Mouse (Mus musculus) forebrain, embryonic 15.5 days (tissue): ENCODE measurements around the gene Hnrnpm. TPM values are rescaled to one million over a fixed set of nuclear protein-coding genes. Genes with fewer than 3 reads are reported as not detected.
A peak's percentile ranks its signal among the peaks of the same experiment; 100 is the strongest.

ENCODE experiments used
- ATAC-seq: fragments of 200-750 bp; cut with Nextera tagmentation; replicated peaks from 2 replicates; pipeline ENCODE4 v1.8.0; 2017; ENCODE audit warnings: mild to moderate bottlenecking, moderate TSS enrichment, moderate library complexity
- H3K27ac ChIP-seq: fragments of 300-500 bp; sonication (generic); replicated peaks from 2 replicates; pipeline ENCODE4 v1.5.1; 2015; ENCODE audit warnings: mild to moderate bottlenecking, inconsistent platforms
- H3K27me3 ChIP-seq: fragments of 300-500 bp; sonication (generic); 2 replicates; pipeline ENCODE4 v1.6.1; 2015; ENCODE audit warnings: inconsistent platforms
- H3K36me3 ChIP-seq: fragments of 300-500 bp; sonication (generic); 2 replicates; pipeline ENCODE4 v1.6.1; 2015; ENCODE audit warnings: mild to moderate bottlenecking, inconsistent platforms
- H3K4me1 ChIP-seq: fragments of 300-500 bp; sonication (generic); 2 replicates; pipeline ENCODE4 v1.6.1; 2015; ENCODE audit warnings: inconsistent platforms
- H3K4me2 ChIP-seq: fragments of 300-500 bp; sonication (generic); replicated peaks from 2 replicates; pipeline ENCODE4 v1.6.1; 2015; ENCODE audit warnings: mild to moderate bottlenecking, inconsistent platforms
- H3K4me3 ChIP-seq: fragments of 300-500 bp; sonication (generic); 2 replicates; pipeline ENCODE4 v1.5.1; 2015; ENCODE audit warnings: mild to moderate bottlenecking, inconsistent platforms
- H3K9ac ChIP-seq: fragments of 300-500 bp; sonication (generic); replicated peaks from 2 replicates; pipeline ENCODE4 v1.6.1; 2015; ENCODE audit warnings: mild to moderate bottlenecking, inconsistent platforms
- H3K9me3 ChIP-seq: fragments of 300-500 bp; sonication (generic); 2 replicates; pipeline ENCODE4 v1.6.1; 2016; ENCODE audit warnings: inconsistent platforms
- WGBS: fragments of 180-500 bp; shearing (Covaris S2); methylation state at CpG from one replicate; pipeline ENCODE4 v1.1.7; 2015; ENCODE audit warnings: mixed read lengths; 5-methylcytosine and 5-hydroxymethylcytosine counted together
- polyA plus RNA-seq: library from polyadenylated mRNA; unstranded; fragments of >200 nt; fragmentation: Nextera tagmentation; extraction: Ambion mirVana; gene quantifications from 2 replicates; pipeline ENCODE4 v1.2.1, GENCODE M21; 2015

Hnrnpm gene
- polyA plus RNA-seq, 1 experiment from 2014 or later: 246 TPM

GRCm38 (mm10) chr17:33649781-33650475, 36.7 kb downstream of the Hnrnpm start:
- WGBS: 97% methylated on average over 34 of the region's 34 CpGs
- no peak overlapping the region for H3K4me2 ChIP-seq
- no peaks in the 10 kb centered on the region for H3K9me3 ChIP-seq
- H3K4me1 ChIP-seq: no peaks in the 10 kb centered on the region
- no peaks in the 10 kb centered on the region for H3K27me3 ChIP-seq
- H3K27ac ChIP-seq: no peak overlapping the region
- no peak overlapping the region for H3K9ac ChIP-seq
- peaks cover 91% of the 10 kb centered on the region for H3K36me3 ChIP-seq
- no peak; the same call in 1 of the 2 replicates for ATAC-seq
- no peak overlapping the region for H3K4me3 ChIP-seq

DNA sequence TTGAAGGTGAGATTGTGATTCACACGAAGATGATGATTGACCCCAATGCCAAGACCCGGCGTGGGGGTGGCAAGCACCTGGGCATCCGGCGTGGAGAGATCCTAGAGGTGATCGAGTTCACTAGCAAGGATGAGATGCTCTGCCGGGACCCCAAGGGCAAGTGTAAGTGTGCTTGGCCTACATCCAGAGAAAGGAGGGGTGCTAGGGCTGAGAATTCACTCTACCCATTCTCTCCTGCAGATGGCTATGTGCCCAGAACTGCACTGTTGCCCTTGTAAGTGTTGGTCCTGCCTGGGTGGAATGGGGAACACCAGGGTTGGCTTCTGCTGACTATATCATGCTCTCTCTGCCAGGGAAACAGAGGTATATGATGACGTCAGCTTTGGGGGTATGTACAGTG, 41.6 kb downstream of the Hnrnpm start:
- no peak for ATAC-seq
- 95% methylated on average over 8 of the region's 8 CpGs for WGBS
- H3K9me3 ChIP-seq: no peaks in the 10 kb centered on the region

GRCm38 (mm10) chr17:33644068-33644467, 42.6 kb downstream of the Hnrnpm start:
- Histone ChIP-seq H3K4me2 (no peak overlapping the region), H3K27me3 (no peaks in the 10 kb centered on the region), H3K4me1 (no peaks in the 10 kb centered on the region), H3K36me3 (peaks cover 64% of the 10 kb centered on the region), H3K4me3 (no peak overlapping the region), H3K9me3 (no peaks in the 10 kb centered on the region), H3K27ac (no peak overlapping the region), H3K9ac (no peak overlapping the region)
- ATAC-seq: no peak
- 95% methylated on average over 4 of the region's 4 CpGs for WGBS

More for the DNA sequence above, 41.6 kb downstream of the Hnrnpm start:
- no peaks in the 10 kb centered on the region for H3K27me3 ChIP-seq
- no peak overlapping the region for H3K4me3 ChIP-seq
- H3K9ac ChIP-seq: no peak overlapping the region
- no peaks in the 10 kb centered on the region for H3K4me1 ChIP-seq
- no peak overlapping the region for H3K27ac ChIP-seq
- peaks cover 71% of the 10 kb centered on the region for H3K36me3 ChIP-seq
- no peak overlapping the region for H3K4me2 ChIP-seq

DNA sequence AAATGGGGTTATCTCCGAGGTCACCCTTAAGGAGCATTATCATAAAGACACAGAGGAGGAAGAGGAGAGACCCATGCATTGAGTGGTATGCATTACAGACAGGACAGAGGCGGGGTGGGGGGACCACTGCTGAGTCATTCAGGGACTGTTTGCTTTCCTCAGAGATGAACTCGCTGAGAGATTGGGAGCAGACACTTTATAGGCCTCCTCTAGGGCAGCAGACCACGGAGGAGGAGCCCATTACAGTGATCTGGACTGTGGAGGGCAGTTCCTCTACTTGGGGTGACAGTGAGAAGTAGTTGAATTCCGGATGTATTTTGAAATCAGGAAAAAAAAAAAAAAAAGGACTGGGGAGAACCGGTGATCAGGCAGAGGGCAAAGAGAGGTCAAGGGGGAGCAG, 46.9 kb downstream of the Hnrnpm start:
- WGBS: 79% methylated on average over 6 of the region's 6 CpGs

GRCm38 (mm10) chr17:33637516-33638276, 49.0 kb downstream of the Hnrnpm start, which contains the start of gene Pram1:
Pram1 (plus strand) TSS chr17:33638056.
- no peaks in the 10 kb centered on the region for H3K27me3 ChIP-seq
- H3K4me3 ChIP-seq: no peak within 1 kb of the TSS
- no peaks in the 10 kb centered on the region for H3K4me1 ChIP-seq
- no peak within 1 kb of the TSS for H3K4me2 ChIP-seq
- H3K9me3 ChIP-seq: no peaks in the 10 kb centered on the region
- no peak within 1 kb of the TSS for H3K9ac ChIP-seq
- H3K27ac ChIP-seq: no peak within 1 kb of the TSS
- no peak for ATAC-seq
- 94% methylated on average over 4 of the region's 4 CpGs for WGBS
- peaks cover 15% of the 10 kb centered on the region; the same call in 1 of the 2 replicates for H3K36me3 ChIP-seq

More for the DNA sequence above, 46.9 kb downstream of the Hnrnpm start:
- Histone ChIP-seq H3K4me3 (no peak overlapping the region), H3K9me3 (no peaks in the 10 kb centered on the region), H3K4me1 (no peaks in the 10 kb centered on the region), H3K9ac (no peak overlapping the region), H3K4me2 (no peak overlapping the region), H3K27ac (no peak overlapping the region), H3K36me3 (peaks cover 30% of the 10 kb centered on the region), H3K27me3 (no peaks in the 10 kb centered on the region)
- ATAC-seq: no peak

- 79% methylated on average over 2 of the region's 2 CpGs for whole genome bisulfite sequencing
- H3K27ac ChIP-seq: no peak overlapping the region
- no peak overlapping the region for H3K4me3 ChIP-seq
- ATAC-seq: no peak
- H3K4me1 ChIP-seq: peaks cover 2% of the 10 kb centered on the region
- no peaks in the 10 kb centered on the region for H3K9me3 ChIP-seq
- no peak overlapping the region for H3K9ac ChIP-seq
- no peaks in the 10 kb centered on the region for H3K27me3 ChIP-seq
- peaks cover 16% of the 10 kb centered on the region; the same call in 1 of the 2 replicates for H3K36me3 ChIP-seq
- no peak overlapping the region for H3K4me2 ChIP-seq
Measured at GRCm38 (mm10) chr17:33637038-33637437, 49.6 kb downstream of the Hnrnpm start.

DNA sequence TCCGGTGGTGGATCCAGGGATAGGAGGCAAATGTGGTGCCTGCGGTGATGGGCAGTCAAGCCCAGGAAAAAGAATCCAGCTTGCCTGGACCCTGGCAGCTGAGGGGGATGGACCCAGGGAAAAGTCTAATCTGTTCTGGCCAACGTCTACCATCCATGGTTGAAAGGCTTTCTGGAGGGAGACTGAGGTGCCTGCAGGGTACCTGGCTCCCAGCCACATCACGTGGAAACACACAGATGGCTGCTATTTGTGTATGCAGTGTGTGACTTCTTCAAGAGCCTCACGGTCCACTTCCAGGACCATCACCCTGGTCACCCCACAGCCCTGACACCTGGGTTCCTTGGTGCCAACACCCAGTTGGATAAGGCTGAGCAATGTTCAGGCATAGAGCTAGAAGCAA, 54.9 kb downstream of the Hnrnpm start:
- peaks cover 31% of the 10 kb centered on the region for H3K4me1 ChIP-seq
- H3K4me2 ChIP-seq: no peak overlapping the region
- peaks cover 14% of the 10 kb centered on the region; the same call in 1 of the 2 replicates for H3K36me3 ChIP-seq
- no peaks in the 10 kb centered on the region for H3K27me3 ChIP-seq
- 77% methylated on average over 5 of the region's 5 CpGs for WGBS
- no peak overlapping the region for H3K4me3 ChIP-seq
- H3K9ac ChIP-seq: no peak overlapping the region
- no peaks in the 10 kb centered on the region for H3K9me3 ChIP-seq
- no peak overlapping the region for H3K27ac ChIP-seq
- no peak for ATAC-seq

DNA sequence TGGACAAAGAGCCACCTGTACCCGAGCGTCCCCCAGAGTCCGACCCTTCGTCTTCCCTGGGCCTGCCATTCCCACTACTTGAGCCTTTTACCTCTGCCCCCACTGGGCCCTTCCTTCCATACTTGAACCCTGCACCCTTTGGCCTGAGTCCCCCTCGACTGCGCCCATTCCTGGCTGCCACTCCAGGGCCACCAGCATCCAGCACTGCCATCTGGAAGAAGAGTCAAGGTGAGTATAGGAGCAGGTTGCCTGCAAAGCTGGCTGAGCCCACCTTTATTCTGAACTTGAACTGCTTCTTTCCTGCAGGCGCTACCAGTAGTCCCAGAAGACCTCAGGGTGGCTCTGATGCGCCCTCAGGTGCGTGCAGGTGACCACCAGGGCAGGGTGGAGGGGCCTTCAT, 55.4 kb downstream of the Hnrnpm start:
- no peak for ATAC-seq
- Histone ChIP-seq H3K4me1 (peaks cover 31% of the 10 kb centered on the region), H3K27me3 (no peaks in the 10 kb centered on the region), H3K4me2 (no peak overlapping the region), H3K9me3 (no peaks in the 10 kb centered on the region), H3K36me3 (peaks cover 14% of the 10 kb centered on the region; the same call in 1 of the 2 replicates), H3K4me3 (no peak overlapping the region), H3K27ac (no peak overlapping the region), H3K9ac (no peak overlapping the region)
- 90% methylated on average over 9 of the region's 9 CpGs for WGBS

GRCm38 (mm10) chr17:33630171-33630895, 56.3 kb downstream of the Hnrnpm start:
- no peaks in the 10 kb centered on the region for H3K9me3 ChIP-seq
- no peak overlapping the region for H3K9ac ChIP-seq
- no peak overlapping the region for H3K27ac ChIP-seq
- peaks cover 14% of the 10 kb centered on the region; the same call in 1 of the 2 replicates for H3K36me3 ChIP-seq
- WGBS: 88% methylated on average over 13 of the region's 13 CpGs
- 0 out of 2 replicates have a peak overlapping the region, but pooled peaks have one; percentile 59 for H3K4me3 ChIP-seq
- no peaks in the 10 kb centered on the region for H3K27me3 ChIP-seq
- peaks cover 31% of the 10 kb centered on the region for H3K4me1 ChIP-seq
- no peak for ATAC-seq
- H3K4me2 ChIP-seq: peak overlapping the region; percentile 61; the same call in 1 of the 2 replicates

DNA sequence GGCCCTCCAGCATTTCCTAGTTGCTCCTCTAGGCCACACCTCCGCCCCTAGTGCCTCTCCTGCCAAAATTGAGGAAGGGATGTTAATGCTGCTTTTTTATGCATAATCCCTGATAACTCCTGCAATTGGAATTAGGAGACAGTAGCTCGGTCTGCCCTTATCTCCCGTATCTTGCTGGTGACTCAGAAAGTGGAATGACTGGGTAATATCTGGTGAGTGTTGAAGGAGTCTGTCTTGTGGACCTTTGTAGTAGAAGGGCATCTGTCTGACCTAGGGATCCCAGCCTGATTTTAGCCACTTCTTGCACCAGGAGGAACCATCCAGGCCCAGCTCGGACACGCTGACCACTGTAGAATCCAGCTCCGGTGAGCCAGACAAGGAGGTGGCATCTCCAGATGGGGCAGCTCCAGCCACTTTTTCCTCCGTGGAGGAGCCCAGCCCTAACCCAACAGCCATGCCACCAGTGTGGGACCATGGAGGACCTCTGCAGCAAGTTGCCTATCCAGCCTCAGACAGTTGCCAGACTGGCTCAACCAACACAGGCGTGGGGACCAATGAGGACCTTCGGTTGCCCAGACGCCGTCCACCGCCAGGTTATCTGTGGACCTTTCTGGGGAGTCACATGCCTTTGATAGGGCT, 57.1 kb downstream of the Hnrnpm start:
- Histone ChIP-seq H3K9ac (peak overlapping the region; percentile 65), H3K27ac (peak overlapping the region; percentile 95), H3K4me1 (peaks cover 31% of the 10 kb centered on the region), H3K4me3 (peak overlapping the region; percentile 59), H3K36me3 (peaks cover 14% of the 10 kb centered on the region; the same call in 1 of the 2 replicates), H3K27me3 (no peaks in the 10 kb centered on the region), H3K4me2 (peak overlapping the region; percentile 61), H3K9me3 (no peaks in the 10 kb centered on the region)
- ATAC-seq: 0 out of 2 replicates have a peak, but pooled peaks have one; percentile 6
- 72% methylated on average over 12 of the region's 12 CpGs for WGBS

GRCm38 (mm10) chr17:33628621-33629486, 57.8 kb downstream of the Hnrnpm start, which contains the start of gene Zfp414:
Zfp414 (plus strand) TSS chr17:33629090.
- Histone ChIP-seq H3K27ac (peak within 1 kb of the TSS; percentile 95), H3K27me3 (no peaks in the 10 kb centered on the region), H3K4me2 (peak within 1 kb of the TSS; percentile 61), H3K4me3 (peak within 1 kb of the TSS; percentile 59), H3K9ac (peak within 1 kb of the TSS; percentile 65), H3K9me3 (no peaks in the 10 kb centered on the region), H3K4me1 (peaks cover 31% of the 10 kb centered on the region), H3K36me3 (peaks cover 12% of the 10 kb centered on the region; the same call in 1 of the 2 replicates)
- WGBS: 3% methylated on average over 35 of the region's 35 CpGs
- ATAC-seq: peak; percentile 96
